Mouse (Mus musculus) ES-Bruce4 (cell line): ENCODE measurements around the gene Zfp263.

Source experiments
- CTCF ChIP-seq: IDR thresholded peaks from one replicate; pipeline ENCODE4 v1.8.1; 2011; ENCODE audit warnings: low read depth, low read length
- EP300 ChIP-seq: IDR thresholded peaks from 2 replicates; pipeline ENCODE4 v1.6.1; 2011; ENCODE audit warnings: low read depth, low read length; ENCODE audit not compliant: insufficient read depth
- POLR2A ChIP-seq: IDR thresholded peaks from one replicate; pipeline ENCODE4 v1.8.1; 2011; ENCODE audit warnings: low read length; ENCODE audit not compliant: insufficient read depth

DNA sequence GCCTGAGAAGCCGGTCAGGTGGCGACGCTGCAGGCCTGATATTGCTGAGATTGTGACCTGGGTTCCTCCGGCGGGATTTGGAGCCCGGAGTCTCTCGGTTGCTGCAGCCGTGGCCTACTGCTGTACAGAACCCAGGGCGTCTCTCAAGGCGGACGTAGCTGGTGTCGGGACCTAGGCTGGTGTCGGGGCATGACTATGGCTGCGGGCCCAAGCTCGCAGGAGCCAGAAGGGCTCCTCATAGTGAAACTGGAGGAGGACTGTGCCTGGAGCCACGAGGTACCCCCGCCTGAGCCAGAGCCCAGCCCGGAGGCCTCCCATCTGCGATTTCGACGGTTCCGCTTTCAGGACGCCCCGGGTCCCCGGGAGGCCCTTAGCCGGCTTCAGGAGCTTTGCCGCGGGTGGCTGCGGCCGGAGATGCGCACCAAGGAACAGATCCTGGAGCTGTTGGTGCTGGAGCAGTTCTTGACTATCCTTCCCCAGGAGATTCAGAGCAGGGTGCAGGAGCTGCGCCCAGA lies 350 bp downstream of the Zfp263 start:
- TF ChIP-seq CTCF, result no peak
- TF ChIP-seq EP300, result no peak
- TF ChIP-seq POLR2A, result no peak
